Mouse (Mus musculus): Measurements from ENCODE around the gene Wbp1l. TPM values are rescaled to one million over a fixed set of nuclear protein-coding genes. Genes with fewer than 3 reads are reported as not detected.

Wbp1l gene
- total and polyA plus RNA-seq, 3 experiments: 52.9 to 70.0 TPM; not detected in 1

DNA sequence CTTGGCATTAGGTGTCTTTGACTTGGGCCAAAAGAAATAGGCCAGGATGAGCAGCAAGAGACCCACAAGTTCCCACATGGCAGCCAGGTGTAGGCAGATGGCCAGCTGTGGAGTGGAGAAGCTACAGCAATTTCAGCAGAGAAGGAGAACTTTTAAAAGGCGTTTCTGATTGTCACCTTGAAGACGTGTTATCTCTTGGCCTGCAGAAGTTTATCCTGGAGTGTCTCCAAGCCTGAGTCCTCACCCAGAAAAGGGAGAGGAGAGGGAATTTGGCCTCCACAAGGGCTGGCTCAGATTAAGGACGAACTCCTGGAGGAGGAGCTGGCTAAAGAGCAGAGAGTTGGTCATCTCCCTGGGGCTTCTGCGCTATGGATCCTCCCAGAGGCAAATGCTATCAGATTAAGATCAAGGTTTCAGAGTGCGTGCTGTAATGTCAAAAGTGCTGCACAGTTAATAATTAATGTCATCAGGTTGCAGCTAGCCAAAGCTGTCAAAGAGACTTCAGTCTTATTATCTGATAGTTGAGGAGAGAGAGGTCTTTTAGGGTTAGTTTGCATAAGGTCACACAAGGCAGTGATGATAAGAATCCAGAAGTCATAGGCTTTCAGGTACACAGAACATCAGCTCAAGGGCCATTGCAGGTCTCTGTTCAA, 74.0 kb downstream of the Wbp1l start, which contains the start of gene Cyp17a1 (continued):
- TF ChIP-seq TCF12 (IDR thresholded peaks at IDR 0.05; ENCODE audit: low read depth, low read length): peak; percentile 97
- no peak for TF ChIP-seq POLR2AphosphoS5 (IDR thresholded peaks at IDR 0.05; ENCODE audit: borderline replicate concordance, low read depth, low read length)

DNA sequence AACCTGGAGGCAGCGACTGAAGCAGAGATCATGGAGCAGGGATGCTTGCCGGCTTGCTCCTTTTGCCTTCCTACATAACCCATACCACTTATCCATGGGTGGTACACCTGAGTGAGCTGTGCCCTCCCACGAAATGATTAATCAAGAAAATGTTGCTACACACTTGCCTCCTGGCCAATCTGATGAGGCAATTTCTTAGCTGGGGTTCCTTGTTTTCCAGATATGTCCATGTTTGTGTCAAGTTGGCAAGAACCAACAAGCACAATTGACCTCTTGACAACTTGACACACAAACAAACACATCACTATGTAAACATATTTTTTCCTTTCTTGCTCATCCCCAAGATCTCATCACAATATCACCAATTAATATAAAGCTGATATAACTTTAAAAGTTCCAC, 76.8 kb downstream of the Wbp1l start:
- Histone ChIP-seq H3K27ac (ENCODE audit: control insufficient read depth, low read depth, low read length) (no peak overlapping the region), H3K4me1 (ENCODE audit: control insufficient read depth in 1 of 2, insufficient read depth in 2 of 2, low read length in 2 of 2) (peaks cover 0 to 20% of the 10 kb centered on the region in 2 experiments; a peak in 2 of 4 replicates), H3K4me3 (ENCODE audit: control insufficient read depth in 1 of 2, insufficient read depth in 1 of 2, low read depth in 2 of 2, low read length in 2 of 2) (no peak overlapping the region), H3K79me2 (ENCODE audit: control insufficient read depth, insufficient read depth, low read length, poor library complexity) (no peaks in the 10 kb centered on the region), H3K36me3 (ENCODE audit: control insufficient read depth in 1 of 2, insufficient read depth in 2 of 2, low read length in 2 of 2) (peaks cover 0 to 23% of the 10 kb centered on the region in 2 experiments; a peak in 2 of 4 replicates), H3K9me3 (replicated peaks; ENCODE audit: insufficient read depth, low read length) (no peaks in the 10 kb centered on the region), H3K9ac (ENCODE audit: control insufficient read depth, low read depth, low read length, poor library complexity, severe bottlenecking) (no peak overlapping the region), H3K27me3 (ENCODE audit: control insufficient read depth in 1 of 2, insufficient read depth in 2 of 2, low read length in 2 of 2) (peaks cover 0 to 2% of the 10 kb centered on the region in 2 experiments; a peak in 1 of 4 replicates)
- TF ChIP-seq KAT2A (conservative IDR thresholded peaks at IDR 0.05; ENCODE audit: low read depth, low read length) (no peak), E2F4 (IDR thresholded peaks at IDR 0.05; ENCODE audit: borderline replicate concordance, low read depth, low read length) (no peak), EP300 (IDR thresholded peaks at IDR 0.05; ENCODE audit: low read depth in 1 of 2, low read length in 2 of 2) (no peak), MYB (IDR thresholded peaks at IDR 0.05; ENCODE audit: low read depth, low read length) (no peak), POLR2AphosphoS2 (IDR thresholded peaks at IDR 0.05; ENCODE audit: low read length) (no peak), TBP (IDR thresholded peaks at IDR 0.05; ENCODE audit: low read depth, low read length) (no peak), MXI1 (IDR thresholded peaks at IDR 0.05; ENCODE audit: low read depth, low read length) (no peak), JUND (IDR thresholded peaks at IDR 0.05; ENCODE audit: low read depth, low read length) (no peak), MAZ (IDR thresholded peaks at IDR 0.05; ENCODE audit: low read depth, low read length) (no peak), ZMIZ1 (IDR thresholded peaks at IDR 0.05; ENCODE audit: low read depth, low read length) (no peak), UBTF (IDR thresholded peaks at IDR 0.05; ENCODE audit: borderline replicate concordance, insufficient read depth, low read depth, low read length) (no peak), USF1 (IDR thresholded peaks at IDR 0.05; ENCODE audit: low read depth, low read length) (no peak), MYC (IDR thresholded peaks at IDR 0.05; ENCODE audit: low read depth, low read length) (no peak), BHLHE40 (IDR thresholded peaks at IDR 0.05; ENCODE audit: borderline replicate concordance, low read depth, low read length) (no peak), CHD1 (IDR thresholded peaks at IDR 0.05; ENCODE audit: low read depth, low read length) (no peak)
- no peak for DNase-seq (ENCODE audit: low read depth, low spot score)

Data from MEL (cell line).